Mouse (Mus musculus): ENCODE measurements at regions not wholly inside any gene's neighbourhood (a gene's known extent, or its start where the extent isn't known, plus 50 kb on each side); places are given as distances from the start of the nearest gene placed in this dataset.

DNA sequence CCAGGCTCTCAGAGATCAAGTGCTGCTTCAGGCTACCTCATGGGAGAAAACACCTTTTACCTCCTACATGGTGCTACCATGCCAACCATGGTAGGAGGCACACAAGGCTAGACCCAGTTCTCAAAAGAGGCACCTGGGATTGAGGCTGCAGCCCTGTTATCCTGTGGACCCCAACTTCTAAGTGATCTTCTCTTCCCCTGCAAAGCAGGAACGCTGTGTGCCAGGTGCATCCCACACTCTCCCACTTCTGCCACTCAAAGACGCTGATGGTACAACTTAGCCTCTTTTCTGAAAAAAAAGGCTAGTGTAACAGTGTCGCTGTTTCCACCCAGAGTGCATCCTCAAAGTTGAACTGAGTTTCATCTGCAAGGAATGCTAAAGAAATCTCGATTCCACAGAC is 138.7 kb downstream of the Npy start:
- Histone ChIP-seq H3K4me3 (replicated peaks) (no peak overlapping the region), H3K4me2 (no peak overlapping the region), H3K4me1 (no peaks in the 10 kb centered on the region), H3K36me3 (no peaks in the 10 kb centered on the region), H3K9ac (replicated peaks) (no peak overlapping the region), H3K9me3 (replicated peaks) (no peaks in the 10 kb centered on the region), H3K27me3 (replicated peaks) (no peaks in the 10 kb centered on the region), H3K27ac (replicated peaks) (no peak overlapping the region)
- ATAC-seq (ENCODE audit: low FRiP score) = no peak
- WGBS = 89% methylated on average over 4 of the region's 4 CpGs

DNA sequence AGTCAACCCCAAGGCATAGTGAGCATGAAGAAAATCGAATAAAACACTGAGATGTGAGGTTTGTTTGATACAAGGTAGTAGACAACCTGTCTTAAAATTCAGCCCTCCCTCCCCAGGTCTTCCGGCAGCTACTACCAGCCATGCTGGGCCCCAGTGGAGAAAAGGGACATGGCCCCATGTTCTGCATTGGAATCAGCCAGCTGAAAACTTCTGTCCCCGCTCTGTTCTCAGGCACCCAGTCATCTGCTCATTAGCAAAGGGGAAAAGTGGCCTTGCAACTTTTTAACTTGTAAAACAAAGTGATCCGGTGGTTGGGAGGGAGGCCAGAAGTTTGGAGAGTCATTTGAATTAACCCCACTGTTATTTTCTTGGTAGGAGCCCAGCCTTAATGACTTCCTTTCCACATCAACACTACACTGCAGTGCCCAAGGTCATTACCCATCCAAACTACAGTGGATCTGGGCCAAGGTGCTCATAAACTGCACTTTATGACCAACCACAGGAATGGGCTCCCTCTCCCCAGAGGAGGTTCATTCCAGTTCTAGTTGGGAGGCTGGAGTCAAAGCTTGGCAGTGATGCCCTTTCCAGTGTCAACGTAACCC is 143.5 kb downstream of the Npy start:
- Histone ChIP-seq H3K4me3 (replicated peaks) (no peak overlapping the region), H3K9me3 (replicated peaks) (no peaks in the 10 kb centered on the region), H3K27ac (replicated peaks) (no peak overlapping the region), H3K9ac (replicated peaks) (no peak overlapping the region), H3K36me3 (no peaks in the 10 kb centered on the region), H3K4me1 (no peaks in the 10 kb centered on the region), H3K4me2 (no peak overlapping the region), H3K27me3 (replicated peaks) (no peaks in the 10 kb centered on the region)
- WGBS = 77% methylated on average over 5 of the region's 5 CpGs
- ATAC-seq (ENCODE audit: low FRiP score) = no peak

DNA sequence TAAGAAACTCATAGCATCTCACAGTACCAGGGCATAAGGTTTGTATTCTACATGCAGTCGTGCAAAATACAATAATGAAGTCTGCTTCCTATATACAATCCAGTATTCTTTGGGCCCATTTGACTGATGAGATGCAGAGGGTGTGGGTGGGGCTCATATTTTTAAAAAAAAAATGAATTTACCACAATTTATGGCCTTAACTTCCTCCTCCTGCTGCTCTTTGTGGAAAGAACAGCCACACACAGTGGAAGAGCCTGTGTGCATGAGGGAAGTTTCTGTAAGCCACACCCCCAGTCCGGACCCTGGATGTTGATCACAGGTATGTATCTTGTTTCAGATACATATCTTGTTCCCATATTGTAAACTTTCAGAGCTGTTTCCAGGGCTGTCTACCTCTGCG is 143.5 kb upstream of the Mpp6 start:
- WGBS = 91% methylated on average over 3 of the region's 3 CpGs
- Histone ChIP-seq H3K27me3 (replicated peaks) (no peaks in the 10 kb centered on the region), H3K9ac (replicated peaks) (no peak overlapping the region)

DNA sequence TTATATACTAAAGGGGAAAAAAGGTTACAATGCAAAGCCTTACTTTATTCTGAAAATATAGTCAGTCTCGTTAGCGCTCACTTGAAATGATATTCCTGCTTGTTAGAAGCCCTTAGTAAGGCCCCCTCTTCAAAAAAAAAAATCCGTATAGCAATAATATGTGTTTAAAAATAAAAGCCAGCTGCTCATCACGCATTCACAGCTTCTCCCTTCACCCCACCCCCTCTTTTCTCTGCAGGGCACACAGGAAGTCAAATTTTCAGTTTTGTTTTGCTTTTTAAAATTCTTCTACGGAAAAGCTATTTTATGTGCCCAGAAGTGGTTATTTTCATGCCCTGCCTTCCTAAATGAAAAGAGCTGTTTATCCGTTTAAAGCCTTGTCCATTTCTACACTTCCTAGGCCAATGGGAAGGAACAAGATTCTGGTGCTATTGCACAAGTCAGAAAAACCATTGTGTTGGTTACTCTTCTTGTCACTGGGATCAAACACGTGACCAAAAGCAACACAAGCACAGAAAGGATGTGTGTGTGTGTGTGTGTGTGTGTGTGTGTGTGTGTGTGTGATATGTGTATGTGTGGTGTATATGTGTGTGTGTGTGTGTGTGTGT is 136.7 kb upstream of the Mpp6 start:
- WGBS = 76% methylated on average over 7 of the region's 7 CpGs
- peaks cover 6% of the 10 kb centered on the region for H3K4me1 ChIP-seq

More for the DNA sequence above, 143.5 kb upstream of the Mpp6 start:
- H3K9me3 ChIP-seq (replicated peaks) = no peaks in the 10 kb centered on the region
- H3K4me2 ChIP-seq = no peak overlapping the region
- H3K27ac ChIP-seq (replicated peaks) = no peak overlapping the region
- ATAC-seq (ENCODE audit: low FRiP score) = no peak
- H3K4me1 ChIP-seq = no peaks in the 10 kb centered on the region
- H3K36me3 ChIP-seq = no peaks in the 10 kb centered on the region
- H3K4me3 ChIP-seq (replicated peaks) = no peak overlapping the region

DNA sequence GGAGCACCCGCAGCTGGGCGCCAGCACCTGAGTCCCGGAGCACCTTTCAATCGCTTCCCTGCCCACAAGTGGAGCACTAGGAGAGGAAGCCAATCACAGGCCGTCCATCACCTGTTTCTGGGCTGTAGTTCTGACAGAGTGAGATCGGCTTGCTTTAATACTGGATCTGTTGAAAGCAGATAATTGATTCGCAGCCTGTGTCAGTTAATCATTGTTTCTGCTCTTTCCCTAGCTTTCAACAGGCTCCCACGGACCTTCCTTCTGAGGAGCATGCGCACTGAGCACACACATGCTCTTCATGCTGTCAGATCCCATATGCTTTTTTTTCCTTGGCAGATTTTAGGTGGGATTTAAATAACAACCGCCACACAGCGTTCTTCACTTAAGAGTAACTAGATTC is 132.3 kb upstream of the Mpp6 start:
- no peaks in the 10 kb centered on the region for H3K27me3 ChIP-seq (replicated peaks)
- 62% methylated on average over 11 of the region's 11 CpGs for WGBS
- H3K27ac ChIP-seq (replicated peaks) = no peak overlapping the region
- peaks cover 14% of the 10 kb centered on the region for H3K4me1 ChIP-seq
- no peak overlapping the region for H3K9ac ChIP-seq (replicated peaks)
- no peaks in the 10 kb centered on the region for H3K36me3 ChIP-seq
- ATAC-seq (ENCODE audit: low FRiP score) = no peak
- H3K9me3 ChIP-seq (replicated peaks) = no peaks in the 10 kb centered on the region
- H3K4me3 ChIP-seq (replicated peaks) = no peak overlapping the region
- H3K4me2 ChIP-seq = no peak overlapping the region

More for the DNA sequence above, 136.7 kb upstream of the Mpp6 start:
- H3K9ac ChIP-seq (replicated peaks) = no peak overlapping the region
- no peaks in the 10 kb centered on the region for H3K36me3 ChIP-seq
- no peak for ATAC-seq (ENCODE audit: low FRiP score)
- no peaks in the 10 kb centered on the region for H3K9me3 ChIP-seq (replicated peaks)
- no peak overlapping the region for H3K27ac ChIP-seq (replicated peaks)
- H3K4me3 ChIP-seq (replicated peaks) = no peak overlapping the region
- H3K4me2 ChIP-seq = no peak overlapping the region
- H3K27me3 ChIP-seq (replicated peaks) = no peaks in the 10 kb centered on the region

DNA sequence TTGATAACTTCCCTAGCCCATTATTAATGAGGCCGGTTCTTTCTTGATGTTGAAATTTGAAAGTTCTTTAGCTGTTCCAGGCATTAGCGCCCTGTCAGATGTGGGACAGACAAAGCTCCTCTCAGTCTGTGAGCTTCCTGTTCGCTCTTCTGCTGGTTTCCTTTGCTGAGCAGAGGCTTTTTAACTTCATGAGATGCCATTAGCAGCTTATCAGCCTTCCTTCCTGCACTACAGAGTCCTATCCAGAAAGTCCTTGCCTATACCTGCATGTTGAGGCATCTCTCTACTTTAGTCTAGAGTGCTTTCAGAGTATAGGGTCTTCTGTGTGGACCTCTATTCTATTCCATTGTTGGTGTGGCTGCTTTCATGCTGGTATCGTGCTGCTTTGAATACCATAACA is 126.3 kb upstream of the Mpp6 start:
- no peak overlapping the region for H3K9ac ChIP-seq (replicated peaks)
- peaks cover 14% of the 10 kb centered on the region for H3K4me1 ChIP-seq
- 59% methylated on average over 4 of the region's 4 CpGs for WGBS
- no peaks in the 10 kb centered on the region for H3K9me3 ChIP-seq (replicated peaks)
- no peak for ATAC-seq (ENCODE audit: low FRiP score)
- no peak overlapping the region for H3K4me3 ChIP-seq (replicated peaks)
- H3K27me3 ChIP-seq (replicated peaks) = no peaks in the 10 kb centered on the region
- no peak overlapping the region for H3K4me2 ChIP-seq
- no peaks in the 10 kb centered on the region for H3K36me3 ChIP-seq
- H3K27ac ChIP-seq (replicated peaks) = no peak overlapping the region

DNA sequence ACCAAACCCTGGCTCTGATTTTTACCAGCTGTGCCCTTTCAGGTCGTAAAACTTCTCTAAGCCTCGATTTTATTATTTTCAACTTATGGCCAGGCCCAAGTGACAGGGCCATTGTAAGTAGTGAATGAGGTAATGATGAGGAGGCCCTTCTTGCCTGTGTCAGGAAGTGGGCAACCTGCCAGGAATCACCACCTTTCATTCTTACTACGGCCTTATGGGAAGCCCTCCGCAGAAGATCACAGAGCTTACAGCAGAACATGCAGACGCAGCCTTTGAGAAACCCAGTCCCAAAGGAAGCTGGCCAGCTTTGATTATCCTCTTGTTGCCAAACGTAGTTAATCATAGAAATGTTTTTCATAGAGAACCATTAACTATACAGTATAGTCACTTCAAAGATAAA is 124.9 kb upstream of the Mpp6 start:
- Histone ChIP-seq H3K4me3 (replicated peaks) (no peak overlapping the region), H3K27ac (replicated peaks) (no peak overlapping the region), H3K4me1 (peaks cover 10% of the 10 kb centered on the region), H3K27me3 (replicated peaks) (no peaks in the 10 kb centered on the region), H3K4me2 (no peak overlapping the region), H3K9ac (replicated peaks) (no peak overlapping the region), H3K9me3 (replicated peaks) (no peaks in the 10 kb centered on the region), H3K36me3 (no peaks in the 10 kb centered on the region)
- ATAC-seq (ENCODE audit: low FRiP score) = no peak
- 21% methylated on average over 6 of the region's 6 CpGs for WGBS

DNA sequence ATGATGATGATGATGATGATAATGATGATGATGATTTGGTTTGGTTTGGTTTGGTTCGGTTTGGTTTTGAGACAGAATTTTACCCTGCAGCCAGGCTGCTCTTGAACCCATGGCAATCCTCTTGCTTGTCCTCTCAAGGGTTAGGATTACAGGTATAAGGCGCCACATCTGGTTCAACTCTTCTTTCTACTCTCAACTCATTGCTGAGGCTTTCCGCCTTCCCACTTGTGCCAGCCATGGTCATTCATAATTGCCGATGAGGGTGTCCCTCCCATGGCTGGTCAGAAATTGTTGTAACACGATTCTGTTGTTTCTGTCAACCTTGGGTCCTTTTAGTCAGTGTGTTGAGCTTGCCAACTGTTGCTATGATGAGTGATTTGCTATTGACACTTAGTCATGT is 122.9 kb upstream of the Mpp6 start:
- 92% methylated on average over 5 of the region's 5 CpGs for WGBS
- ATAC-seq (ENCODE audit: low FRiP score) = no peak

DNA sequence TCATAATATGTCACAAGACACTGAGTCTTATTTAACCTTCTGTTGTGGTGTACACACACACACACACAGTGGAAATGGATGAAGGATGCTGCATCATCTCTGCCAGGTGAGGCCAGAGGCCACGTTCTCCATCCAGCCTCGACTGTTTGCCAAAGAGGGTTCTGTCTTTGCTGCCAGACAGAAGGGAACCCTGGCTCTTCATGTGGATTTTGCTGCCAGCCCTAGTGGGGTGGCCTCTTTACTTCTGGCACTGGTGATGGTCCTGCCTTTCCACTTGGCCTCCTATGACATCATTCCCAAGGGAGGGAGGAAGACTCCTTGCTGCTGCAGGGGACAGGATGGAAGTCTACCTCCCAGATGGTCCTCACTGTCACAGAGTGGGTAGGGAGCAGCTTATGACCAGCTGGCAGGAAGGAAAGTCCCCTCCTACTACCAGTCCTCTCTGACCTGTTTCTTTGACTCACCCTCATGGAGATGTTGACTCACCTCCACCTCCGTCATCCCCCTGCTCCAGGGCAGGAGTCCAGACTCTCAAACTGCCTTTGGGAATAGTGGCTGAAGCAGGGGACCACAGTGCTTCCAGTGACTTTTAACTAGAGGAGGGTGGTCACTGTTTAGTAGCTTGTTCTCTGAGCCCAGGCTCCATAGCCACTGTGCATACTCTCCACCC is 122.4 kb upstream of the Mpp6 start:
- whole genome bisulfite sequencing = 87% methylated on average over 3 of the region's 3 CpGs
- Histone ChIP-seq H3K27me3 (replicated peaks) (no peaks in the 10 kb centered on the region), H3K9me3 (replicated peaks) (no peaks in the 10 kb centered on the region), H3K36me3 (no peaks in the 10 kb centered on the region), H3K4me1 (peaks cover 10% of the 10 kb centered on the region), H3K9ac (replicated peaks) (no peak overlapping the region), H3K4me3 (replicated peaks) (no peak overlapping the region), H3K4me2 (no peak overlapping the region), H3K27ac (replicated peaks) (no peak overlapping the region)
- ATAC-seq (ENCODE audit: low FRiP score) = no peak

More for the DNA sequence above, 122.9 kb upstream of the Mpp6 start:
- no peaks in the 10 kb centered on the region for H3K27me3 ChIP-seq (replicated peaks)
- no peak overlapping the region for H3K9ac ChIP-seq (replicated peaks)
- H3K9me3 ChIP-seq (replicated peaks) = no peaks in the 10 kb centered on the region
- no peak overlapping the region for H3K27ac ChIP-seq (replicated peaks)
- H3K4me3 ChIP-seq (replicated peaks) = no peak overlapping the region
- no peaks in the 10 kb centered on the region for H3K36me3 ChIP-seq
- no peak overlapping the region for H3K4me2 ChIP-seq
- peaks cover 10% of the 10 kb centered on the region for H3K4me1 ChIP-seq

DNA sequence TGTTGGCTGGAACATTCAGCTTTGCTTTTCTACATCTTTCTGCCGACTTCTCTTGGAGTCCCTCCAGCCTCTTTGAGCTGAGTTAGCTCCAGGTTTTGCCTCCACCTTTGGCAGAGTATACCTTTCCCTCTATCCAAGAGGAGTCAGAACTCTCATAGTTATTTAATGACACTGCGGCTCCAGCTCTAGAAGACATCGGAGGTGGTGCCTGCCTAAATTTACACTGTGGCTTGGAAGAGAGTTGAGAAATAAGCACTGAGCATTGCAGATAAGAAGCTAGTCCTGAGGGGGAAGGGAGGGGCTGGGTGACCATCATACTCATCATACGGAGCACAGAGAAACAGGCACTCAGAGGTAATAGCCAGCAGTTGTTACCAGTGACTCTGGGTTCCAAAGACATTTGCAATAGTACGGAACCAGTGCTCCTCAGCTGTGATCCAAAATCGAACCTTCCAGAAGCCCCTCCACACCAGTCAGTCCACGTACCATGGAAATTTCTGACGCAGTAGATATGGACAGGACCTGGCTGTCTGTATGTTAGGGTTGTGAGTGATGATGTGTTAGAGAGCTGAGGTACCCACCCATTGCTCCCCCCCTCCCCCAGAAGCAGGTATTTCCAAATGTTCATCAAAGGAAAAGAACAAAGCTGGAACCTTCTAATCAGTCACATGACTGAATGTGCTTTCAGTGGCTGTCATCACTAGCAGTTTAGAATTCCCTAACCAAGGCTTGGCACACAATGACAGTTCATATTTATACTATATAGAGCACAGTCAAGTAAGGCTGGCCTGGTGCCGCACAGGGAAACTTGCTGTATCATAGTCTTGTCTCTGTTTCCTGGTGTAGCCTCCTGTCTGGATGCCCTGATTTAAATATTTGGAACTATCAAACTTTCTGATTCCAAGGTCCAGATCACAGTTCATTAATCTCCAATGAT is 120.2 kb upstream of the Mpp6 start:
- Histone ChIP-seq H3K4me2 (no peak overlapping the region), H3K4me3 (replicated peaks) (no peak overlapping the region), H3K27ac (replicated peaks) (no peak overlapping the region), H3K9me3 (replicated peaks) (no peaks in the 10 kb centered on the region), H3K36me3 (no peaks in the 10 kb centered on the region), H3K27me3 (replicated peaks) (no peaks in the 10 kb centered on the region), H3K4me1 (peaks cover 10% of the 10 kb centered on the region), H3K9ac (replicated peaks) (no peak overlapping the region)
- ATAC-seq (ENCODE audit: low FRiP score) = no peak
- WGBS = 88% methylated on average over 9 of the region's 9 CpGs

DNA sequence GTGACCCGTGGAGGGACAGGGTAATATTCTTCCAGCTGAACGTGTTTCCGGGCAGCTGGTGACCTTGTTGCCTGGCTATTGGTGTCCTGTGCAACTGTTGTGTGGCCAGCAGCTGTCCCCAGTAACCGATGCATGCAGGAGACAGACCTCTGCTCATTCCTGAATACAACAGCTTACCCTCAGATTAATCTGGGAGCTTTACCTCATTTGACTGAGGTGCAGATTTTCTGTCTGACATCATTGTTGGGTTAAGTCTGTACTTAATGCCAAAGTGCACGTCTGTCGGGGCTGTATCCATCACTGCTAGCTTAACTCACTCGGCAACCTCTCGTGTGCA is 119.6 kb upstream of the Mpp6 start:
- no peak for ATAC-seq (ENCODE audit: low FRiP score)
- H3K4me2 ChIP-seq = no peak overlapping the region
- no peaks in the 10 kb centered on the region for H3K36me3 ChIP-seq
- peaks cover 4% of the 10 kb centered on the region; the same call in 1 of the 2 replicates for H3K4me1 ChIP-seq
- H3K9ac ChIP-seq (replicated peaks) = no peak overlapping the region
- no peaks in the 10 kb centered on the region for H3K27me3 ChIP-seq (replicated peaks)
- H3K27ac ChIP-seq (replicated peaks) = no peak overlapping the region
- WGBS = 50% methylated on average over 8 of the region's 8 CpGs
- no peak overlapping the region for H3K4me3 ChIP-seq (replicated peaks)
- no peaks in the 10 kb centered on the region for H3K9me3 ChIP-seq (replicated peaks)
